Mouse (Mus musculus) 3134 (cell line): ENCODE measurements around the gene Tcf20.
A peak's percentile ranks its signal among the peaks of the same experiment; 100 is the strongest.
"Not testable (repeated sequence)": the region's sequence is repeated elsewhere in the genome, so short reads cannot be mapped to it uniquely, and the experiment has no call there.

ENCODE experiments used
- DNase-seq: peaks from one replicate; pipeline ENCODE4 v3.0.0-alpha.2; 2011; ENCODE audit warnings: low spot score; ENCODE audit not compliant: insufficient read length; ENCODE audit errors: extremely low read depth

Tcf20 gene

GRCm38 (mm10) chr15:82905431-82906395, 82.0 kb downstream of the Tcf20 start:
- DNase-seq, result no peak

- no peak for DNase-seq
Measured at GRCm38 (mm10) chr15:82904526-82904925, 83.1 kb downstream of the Tcf20 start.

- no peak for DNase-seq
Measured at GRCm38 (mm10) chr15:82902521-82902920, 85.2 kb downstream of the Tcf20 start.

GRCm38 (mm10) chr15:82901306-82901705, 86.4 kb downstream of the Tcf20 start:
- DNase-seq, result no peak

GRCm38 (mm10) chr15:82900331-82900730, 87.3 kb downstream of the Tcf20 start:
- no peak for DNase-seq

GRCm38 (mm10) chr15:82899676-82900301, 87.9 kb downstream of the Tcf20 start:
- DNase-seq, result peak; percentile 83

- DNase-seq, result peak; percentile 69
Measured at GRCm38 (mm10) chr15:82898740-82899675, 88.7 kb downstream of the Tcf20 start.

- no peak for DNase-seq
Measured at GRCm38 (mm10) chr15:82898141-82898739, 89.4 kb downstream of the Tcf20 start.

- DNase-seq, result no peak
Measured at GRCm38 (mm10) chr15:82896336-82896735, 91.3 kb downstream of the Tcf20 start.

GRCm38 (mm10) chr15:82890470-82890869, 97.2 kb downstream of the Tcf20 start:
- DNase-seq, result no peak

- DNase-seq, result no peak
Measured at GRCm38 (mm10) chr15:82889426-82889825, 98.2 kb downstream of the Tcf20 start.

- no peak for DNase-seq
Measured at GRCm38 (mm10) chr15:82888466-82888865, 99.2 kb downstream of the Tcf20 start.

- DNase-seq, result no peak
Measured at GRCm38 (mm10) chr15:82877309-82877708, 110.4 kb downstream of the Tcf20 start.

- no peak for DNase-seq
Measured at GRCm38 (mm10) chr15:82876863-82877262, 110.8 kb downstream of the Tcf20 start.

- no peak for DNase-seq
Measured at GRCm38 (mm10) chr15:82872037-82872436, 115.6 kb downstream of the Tcf20 start.

- not testable (repeated sequence) for DNase-seq
Measured at GRCm38 (mm10) chr15:82866286-82866685, 121.4 kb downstream of the Tcf20 start.

GRCm38 (mm10) chr15:82863674-82864073, 124.0 kb downstream of the Tcf20 start:
- DNase-seq, result no peak

- no peak for DNase-seq
Measured at GRCm38 (mm10) chr15:82856652-82857378, 130.9 kb downstream of the Tcf20 start.

GRCm38 (mm10) chr15:82856065-82856464, 131.6 kb downstream of the Tcf20 start:
- DNase-seq, result no peak

- DNase-seq, result no peak
Measured at GRCm38 (mm10) chr15:82839146-82839545, 148.5 kb downstream of the Tcf20 start.
